Mouse (Mus musculus): Measurements from ENCODE around the gene Srm. TPM values are rescaled to one million over a fixed set of nuclear protein-coding genes. Genes with fewer than 3 reads are reported as not detected.

Gene Srm
- total and polyA plus RNA-seq, 2 experiments from 2014 or later = 77.6 to 143 TPM

- DNase-seq (ENCODE audit: low spot score) (no peak), ATAC-seq (no peak)
- Histone ChIP-seq H3K27ac (no peak overlapping the region), H3K4me3 (ENCODE audit: low read length) (no peak overlapping the region), H3K36me3 (ENCODE audit: insufficient read depth, low read length) (peaks cover 25% of the 10 kb centered on the region), H3K27me3 (ENCODE audit: insufficient read depth, low read length) (no peaks in the 10 kb centered on the region), H3K4me2 (ENCODE audit: low read depth, low read length) (no peak overlapping the region), H3K9ac (replicated peaks; ENCODE audit: low read length) (no peak overlapping the region), H3K9me3 (ENCODE audit: low read length) (no peaks in the 10 kb centered on the region), H3K4me1 (ENCODE audit: insufficient read depth, low read length) (no peaks in the 10 kb centered on the region)
- TF ChIP-seq CTCF (IDR thresholded peaks at IDR 0.05; ENCODE audit: low read depth) = no peak
- WGBS = 97% methylated on average over 12 of the region's 12 CpGs
These were observed 7.5 kb downstream of the Srm start for GRCm38 (mm10) chr4:148598826-148599225.

GRCm38 (mm10) chr4:148600316-148600715, 9.0 kb downstream of the Srm start:
- no peaks in the 10 kb centered on the region for H3K4me1 ChIP-seq (ENCODE audit: insufficient read depth, low read length)
- DNase-seq (ENCODE audit: low spot score) = no peak
- TF ChIP-seq CTCF (IDR thresholded peaks at IDR 0.05; ENCODE audit: low read depth) = no peak
- no peak overlapping the region for H3K27ac ChIP-seq
- ATAC-seq = no peak
- H3K27me3 ChIP-seq (ENCODE audit: insufficient read depth, low read length) = no peaks in the 10 kb centered on the region
- 90% methylated on average over 4 of the region's 4 CpGs for WGBS
- H3K9ac ChIP-seq (replicated peaks; ENCODE audit: low read length) = no peak overlapping the region
- H3K9me3 ChIP-seq (ENCODE audit: low read length) = no peaks in the 10 kb centered on the region
- H3K4me3 ChIP-seq (ENCODE audit: low read length) = no peak overlapping the region
- H3K36me3 ChIP-seq (ENCODE audit: insufficient read depth, low read length) = peaks cover 10% of the 10 kb centered on the region; the same call in 1 of the 2 replicates
- no peak overlapping the region for H3K4me2 ChIP-seq (ENCODE audit: low read depth, low read length)

- 85% methylated on average over 4 of the region's 4 CpGs for WGBS
- no peak overlapping the region for H3K27ac ChIP-seq
- no peaks in the 10 kb centered on the region for H3K4me1 ChIP-seq (ENCODE audit: insufficient read depth, low read length)
- DNase-seq (ENCODE audit: low spot score) = no peak
- H3K9me3 ChIP-seq (ENCODE audit: low read length) = no peaks in the 10 kb centered on the region
- H3K27me3 ChIP-seq (ENCODE audit: insufficient read depth, low read length) = no peaks in the 10 kb centered on the region
- no peak for ATAC-seq
- no peaks in the 10 kb centered on the region for H3K36me3 ChIP-seq (ENCODE audit: insufficient read depth, low read length)
- TF ChIP-seq CTCF (IDR thresholded peaks at IDR 0.05; ENCODE audit: low read depth) = no peak
- H3K4me3 ChIP-seq (ENCODE audit: low read length) = no peak overlapping the region
- H3K9ac ChIP-seq (replicated peaks; ENCODE audit: low read length) = no peak overlapping the region
- H3K4me2 ChIP-seq (ENCODE audit: low read depth, low read length) = no peak overlapping the region
These were observed 10.6 kb downstream of the Srm start for GRCm38 (mm10) chr4:148601871-148602270.

- no peaks in the 10 kb centered on the region for H3K4me1 ChIP-seq (ENCODE audit: insufficient read depth, low read length)
- WGBS = 94% methylated on average over 14 of the region's 14 CpGs
- TF ChIP-seq CTCF (IDR thresholded peaks at IDR 0.05; ENCODE audit: low read depth) = no peak
- ATAC-seq (no peak), DNase-seq (ENCODE audit: low spot score) (no peak)
- no peak within 1 kb of the TSS for H3K9ac ChIP-seq (replicated peaks; ENCODE audit: low read length)
- H3K27me3 ChIP-seq (ENCODE audit: insufficient read depth, low read length) = no peaks in the 10 kb centered on the region
- no peaks in the 10 kb centered on the region for H3K9me3 ChIP-seq (ENCODE audit: low read length)
- no peaks in the 10 kb centered on the region for H3K36me3 ChIP-seq (ENCODE audit: insufficient read depth, low read length)
- no peak within 1 kb of the TSS for H3K4me2 ChIP-seq (ENCODE audit: low read depth, low read length)
- H3K27ac ChIP-seq = no peak within 1 kb of the TSS
- H3K4me3 ChIP-seq (ENCODE audit: low read length) = no peak within 1 kb of the TSS
These were observed 11.2 kb downstream of the Srm start, which contains the start of gene Masp2 for GRCm38 (mm10) chr4:148602357-148603120. TSS of gene Masp2 (plus strand) at chr4:148602554.

- no peaks in the 10 kb centered on the region for H3K4me1 ChIP-seq (ENCODE audit: insufficient read depth, low read length)
- WGBS = 74% methylated on average over 10 of the region's 10 CpGs
- DNase-seq (ENCODE audit: low spot score) (no peak), ATAC-seq (no peak)
- no peak overlapping the region for H3K9ac ChIP-seq (replicated peaks; ENCODE audit: low read length)
- H3K4me2 ChIP-seq (ENCODE audit: low read depth, low read length) = no peak overlapping the region
- H3K27ac ChIP-seq = no peak overlapping the region
- no peak overlapping the region for H3K4me3 ChIP-seq (ENCODE audit: low read length)
- H3K9me3 ChIP-seq (ENCODE audit: low read length) = no peaks in the 10 kb centered on the region
- TF ChIP-seq CTCF (IDR thresholded peaks at IDR 0.05; ENCODE audit: low read depth) = no peak
- H3K36me3 ChIP-seq (ENCODE audit: insufficient read depth, low read length) = no peaks in the 10 kb centered on the region
- no peaks in the 10 kb centered on the region for H3K27me3 ChIP-seq (ENCODE audit: insufficient read depth, low read length)
These were observed 12.3 kb downstream of the Srm start for GRCm38 (mm10) chr4:148603376-148604139.

GRCm38 (mm10) chr4:148604141-148604540, 12.8 kb downstream of the Srm start:
- DNase-seq (ENCODE audit: low spot score) (no peak), ATAC-seq (no peak)
- no peaks in the 10 kb centered on the region for H3K36me3 ChIP-seq (ENCODE audit: insufficient read depth, low read length)
- H3K27me3 ChIP-seq (ENCODE audit: insufficient read depth, low read length) = no peaks in the 10 kb centered on the region
- H3K9me3 ChIP-seq (ENCODE audit: low read length) = no peaks in the 10 kb centered on the region
- 81% methylated on average over 7 of the region's 7 CpGs for WGBS
- no peak overlapping the region for H3K4me3 ChIP-seq (ENCODE audit: low read length)
- TF ChIP-seq CTCF (IDR thresholded peaks at IDR 0.05; ENCODE audit: low read depth) = no peak
- H3K4me2 ChIP-seq (ENCODE audit: low read depth, low read length) = no peak overlapping the region
- H3K9ac ChIP-seq (replicated peaks; ENCODE audit: low read length) = no peak overlapping the region
- H3K27ac ChIP-seq = no peak overlapping the region
- no peaks in the 10 kb centered on the region for H3K4me1 ChIP-seq (ENCODE audit: insufficient read depth, low read length)

Measured in hindbrain, postnatal 0 days (tissue).